Mouse (Mus musculus) stomach, postnatal 0 days (tissue): ENCODE measurements around the gene Tssk6. TPM values are rescaled to one million over a fixed set of nuclear protein-coding genes. Genes with fewer than 3 reads are reported as not detected.
A peak's percentile ranks its signal among the peaks of the same experiment; 100 is the strongest.

Experiments
- ATAC-seq: fragments of 200-750 bp; cut with Nextera tagmentation; 2 replicates; pipeline ENCODE4 v1.8.0; 2017; ENCODE audit not compliant: low FRiP score, low TSS enrichment
- DNase-seq: peaks from one replicate; pipeline ENCODE4 v3.0.0-alpha.2; 2016; ENCODE audit warnings: low spot score
- H3K27ac ChIP-seq: fragments of 300-500 bp; sonication (generic); replicated peaks from 2 replicates; pipeline ENCODE4 v1.5.1; 2014; ENCODE audit warnings: mild to moderate bottlenecking, control low read depth
- H3K27me3 ChIP-seq: fragments of 300-500 bp; sonication (generic); 2 replicates; pipeline ENCODE4 v1.6.1; 2014; ENCODE audit warnings: low read length; ENCODE audit not compliant: control insufficient read depth, insufficient read depth
- H3K36me3 ChIP-seq: fragments of 300-500 bp; sonication (generic); 2 replicates; pipeline ENCODE4 v1.6.1; 2014; ENCODE audit warnings: low read length, mixed read lengths; ENCODE audit not compliant: control insufficient read depth, insufficient read depth
- H3K4me1 ChIP-seq: fragments of 300-500 bp; sonication (generic); replicated peaks from 2 replicates; pipeline ENCODE4 v1.6.1; 2014; ENCODE audit warnings: antibody characterized with exemption; ENCODE audit not compliant: control insufficient read depth, insufficient read depth
- H3K4me2 ChIP-seq: fragments of 300-500 bp; sonication (generic); replicated peaks from 2 replicates; pipeline ENCODE4 v1.6.1; 2014; ENCODE audit warnings: low read depth, mild to moderate bottlenecking, control low read depth, moderate library complexity
- H3K4me3 ChIP-seq: fragments of 300-500 bp; sonication (generic); 2 replicates; pipeline ENCODE4 v1.5.1; 2014; ENCODE audit warnings: low read depth, low read length, control low read depth
- H3K9ac ChIP-seq: fragments of 300-500 bp; sonication (generic); 2 replicates; pipeline ENCODE4 v1.6.1; 2014; ENCODE audit warnings: mild to moderate bottlenecking, low read length, control low read depth, mixed read lengths
- H3K9me3 ChIP-seq: fragments of 300-500 bp; sonication (generic); 2 replicates; pipeline ENCODE4 v1.6.1; 2016; ENCODE audit warnings: low read length; ENCODE audit not compliant: control insufficient read depth
- CTCF ChIP-seq: IDR thresholded peaks from 2 replicates; pipeline ENCODE4 v1.5.1; 2016; ENCODE audit warnings: antibody characterized with exemption, low read depth, mild to moderate bottlenecking, moderate library complexity
- EP300 ChIP-seq: optimal IDR thresholded peaks from 2 replicates; pipeline ENCODE3; 2016; ENCODE audit warnings: antibody characterized with exemption
- WGBS: fragments of 180-500 bp; shearing (Covaris S2); extraction: QIAGEN DNeasy Blood & Tissue Kit; methylation state at CpG from one replicate; pipeline ENCODE4 v1.1.7; 2014; 5-methylcytosine and 5-hydroxymethylcytosine counted together
- polyA plus RNA-seq: library from polyadenylated mRNA; unstranded; fragments of >200 nt; fragmentation: Nextera tagmentation; extraction: Ambion mirVana; gene quantifications from 2 replicates; pipeline ENCODE4 v1.2.1, GENCODE M21; 2015

Tssk6 gene
- 2.1 and 2.7 TPM in 2 replicates for polyA plus RNA-seq

- peak within 1 kb of the TSS; percentile 75 for H3K4me3 ChIP-seq
- peak within 1 kb of the TSS; percentile 94 for H3K27ac ChIP-seq
- TF ChIP-seq EP300 (no peak), CTCF (peak; percentile 23; the same call in 1 of the 2 replicates)
- 4% methylated on average over 89 of the region's 89 CpGs for WGBS
- peak within 1 kb of the TSS; percentile 79 for H3K9ac ChIP-seq
- H3K9me3 ChIP-seq, result no peaks in the 10 kb centered on the region
- H3K4me2 ChIP-seq, result peak within 1 kb of the TSS; percentile 92
- ATAC-seq (peak; percentile 43), DNase-seq (peak; percentile 46)
- H3K36me3 ChIP-seq, result peaks cover 4% of the 10 kb centered on the region; the same call in 1 of the 2 replicates
- no peaks in the 10 kb centered on the region for H3K27me3 ChIP-seq
- peaks cover 3% of the 10 kb centered on the region; the same call in 1 of the 2 replicates for H3K4me1 ChIP-seq
Measured at GRCm38 (mm10) chr8:69902163-69903062, at the start of gene Tssk6, which contains the start of the genes Ndufa13 and Yjefn3. Gene Tssk6, plus strand, starts transcription at chr8:69902184. Gene Ndufa13, minus strand, starts transcription at chr8:69902558. Gene Yjefn3, minus strand, starts transcription at chr8:69902712.

- Histone ChIP-seq H3K4me2 (no peak overlapping the region), H3K9me3 (no peaks in the 10 kb centered on the region), H3K27me3 (no peaks in the 10 kb centered on the region), H3K36me3 (no peaks in the 10 kb centered on the region), H3K27ac (no peak overlapping the region), H3K4me3 (no peak overlapping the region), H3K9ac (no peak overlapping the region), H3K4me1 (no peaks in the 10 kb centered on the region)
- TF ChIP-seq EP300 (no peak), CTCF (0 out of 2 replicates have a peak, but pooled peaks have one; percentile 4)
- no peak for DNase-seq
- WGBS, result 89% methylated on average over 10 of the region's 10 CpGs
- no peak for ATAC-seq
Measured at GRCm38 (mm10) chr8:69853869-69854268, 48.1 kb upstream of the Tssk6 start.

GRCm38 (mm10) chr8:69860807-69861206, 41.2 kb upstream of the Tssk6 start:
- H3K4me3 ChIP-seq, result no peak overlapping the region
- 60% methylated on average over 4 of the region's 4 CpGs for WGBS
- H3K4me1 ChIP-seq, result no peaks in the 10 kb centered on the region
- DNase-seq (no peak), ATAC-seq (no peak)
- no peaks in the 10 kb centered on the region for H3K27me3 ChIP-seq
- H3K9me3 ChIP-seq, result no peaks in the 10 kb centered on the region
- H3K9ac ChIP-seq, result no peak overlapping the region
- TF ChIP-seq CTCF, result peak; percentile 49
- no peak for TF ChIP-seq EP300
- H3K27ac ChIP-seq, result no peak overlapping the region
- no peaks in the 10 kb centered on the region for H3K36me3 ChIP-seq
- no peak overlapping the region for H3K4me2 ChIP-seq

GRCm38 (mm10) chr8:69861251-69861650, 40.7 kb upstream of the Tssk6 start:
- Histone ChIP-seq H3K27me3 (no peaks in the 10 kb centered on the region), H3K4me1 (no peaks in the 10 kb centered on the region), H3K27ac (no peak overlapping the region), H3K9ac (no peak overlapping the region), H3K4me2 (no peak overlapping the region), H3K9me3 (no peaks in the 10 kb centered on the region), H3K36me3 (no peaks in the 10 kb centered on the region), H3K4me3 (no peak overlapping the region)
- TF ChIP-seq EP300, result no peak
- TF ChIP-seq CTCF, result no peak
- whole genome bisulfite sequencing, result 54% methylated on average over 2 of the region's 2 CpGs
- ATAC-seq, result no peak
- DNase-seq, result no peak

GRCm38 (mm10) chr8:69863387-69864020, 38.5 kb upstream of the Tssk6 start:
- ATAC-seq, result peak; percentile 68
- WGBS, result 69% methylated on average over 5 of the region's 5 CpGs
- no peak overlapping the region for H3K27ac ChIP-seq
- H3K9me3 ChIP-seq, result no peaks in the 10 kb centered on the region
- H3K4me3 ChIP-seq, result no peak overlapping the region
- no peak for DNase-seq
- H3K4me2 ChIP-seq, result no peak overlapping the region
- no peaks in the 10 kb centered on the region for H3K4me1 ChIP-seq
- H3K9ac ChIP-seq, result no peak overlapping the region
- no peaks in the 10 kb centered on the region for H3K27me3 ChIP-seq
- TF ChIP-seq EP300, result no peak
- H3K36me3 ChIP-seq, result no peaks in the 10 kb centered on the region

GRCm38 (mm10) chr8:69864180-69864579, 37.8 kb upstream of the Tssk6 start:
- Histone ChIP-seq H3K9me3 (no peaks in the 10 kb centered on the region), H3K27ac (no peak overlapping the region), H3K4me2 (no peak overlapping the region), H3K36me3 (no peaks in the 10 kb centered on the region), H3K4me1 (no peaks in the 10 kb centered on the region), H3K9ac (no peak overlapping the region), H3K27me3 (no peaks in the 10 kb centered on the region), H3K4me3 (no peak overlapping the region)
- DNase-seq, result no peak
- no peak for TF ChIP-seq EP300
- no peak for TF ChIP-seq CTCF
- 52% methylated on average over 5 of the region's 5 CpGs for WGBS
- no peak for ATAC-seq
